Mouse (Mus musculus) liver, embryonic 15.5 days (tissue): ENCODE measurements around the gene Amotl1. TPM values are rescaled to one million over a fixed set of nuclear protein-coding genes. Genes with fewer than 3 reads are reported as not detected.
A peak's percentile ranks its signal among the peaks of the same experiment; 100 is the strongest.

Experiments
- ATAC-seq: fragments of 200-750 bp; cut with Nextera tagmentation; 2 replicates; pipeline ENCODE4 v1.8.0; 2017; ENCODE audit warnings: moderate number of reproducible peaks, mild to moderate bottlenecking, moderate library complexity; ENCODE audit not compliant: insufficient read depth
- H3K27ac ChIP-seq: fragments of 300-500 bp; sonication (generic); replicated peaks from 2 replicates; pipeline ENCODE4 v1.5.1; 2015; ENCODE audit warnings: mild to moderate bottlenecking, inconsistent platforms
- H3K27me3 ChIP-seq: fragments of 300-500 bp; sonication (generic); 2 replicates; pipeline ENCODE4 v1.6.1; 2015; ENCODE audit warnings: mild to moderate bottlenecking, inconsistent platforms
- H3K36me3 ChIP-seq: fragments of 300-500 bp; sonication (generic); replicated peaks from 2 replicates; pipeline ENCODE4 v1.6.1; 2015; ENCODE audit warnings: moderate library complexity, mild to moderate bottlenecking, inconsistent platforms
- H3K4me1 ChIP-seq: fragments of 300-500 bp; sonication (generic); replicated peaks from 2 replicates; pipeline ENCODE4 v1.6.1; 2015; ENCODE audit warnings: inconsistent platforms
- H3K4me2 ChIP-seq: fragments of 300-500 bp; sonication (generic); 2 replicates; pipeline ENCODE4 v1.6.1; 2015; ENCODE audit warnings: moderate library complexity, mild to moderate bottlenecking, inconsistent platforms
- H3K4me3 ChIP-seq: fragments of 300-500 bp; sonication (generic); replicated peaks from 2 replicates; pipeline ENCODE4 v1.5.1; 2015; ENCODE audit warnings: mild to moderate bottlenecking, inconsistent platforms
- H3K9ac ChIP-seq: fragments of 300-500 bp; sonication (generic); 2 replicates; pipeline ENCODE4 v1.6.1; 2015; ENCODE audit warnings: moderate library complexity, mild to moderate bottlenecking, inconsistent platforms
- H3K9me3 ChIP-seq: fragments of 300-500 bp; sonication (generic); replicated peaks from 2 replicates; pipeline ENCODE4 v1.6.1; 2016; ENCODE audit warnings: inconsistent platforms
- WGBS: fragments of 180-500 bp; shearing (Covaris S2); methylation state at CpG from one replicate; pipeline ENCODE4 v1.1.7; 2015; ENCODE audit warnings: mixed read lengths; ENCODE audit not compliant: insufficient replicate concordance; 5-methylcytosine and 5-hydroxymethylcytosine counted together
- polyA plus RNA-seq: library from polyadenylated mRNA; unstranded; fragments of >200 nt; fragmentation: Nextera tagmentation; extraction: Ambion mirVana; gene quantifications from 2 replicates; pipeline ENCODE4 v1.2.1, GENCODE M21; 2015

Amotl1 gene
- polyA plus RNA-seq, 1 experiment from 2014 or later = 1.8 TPM

DNA sequence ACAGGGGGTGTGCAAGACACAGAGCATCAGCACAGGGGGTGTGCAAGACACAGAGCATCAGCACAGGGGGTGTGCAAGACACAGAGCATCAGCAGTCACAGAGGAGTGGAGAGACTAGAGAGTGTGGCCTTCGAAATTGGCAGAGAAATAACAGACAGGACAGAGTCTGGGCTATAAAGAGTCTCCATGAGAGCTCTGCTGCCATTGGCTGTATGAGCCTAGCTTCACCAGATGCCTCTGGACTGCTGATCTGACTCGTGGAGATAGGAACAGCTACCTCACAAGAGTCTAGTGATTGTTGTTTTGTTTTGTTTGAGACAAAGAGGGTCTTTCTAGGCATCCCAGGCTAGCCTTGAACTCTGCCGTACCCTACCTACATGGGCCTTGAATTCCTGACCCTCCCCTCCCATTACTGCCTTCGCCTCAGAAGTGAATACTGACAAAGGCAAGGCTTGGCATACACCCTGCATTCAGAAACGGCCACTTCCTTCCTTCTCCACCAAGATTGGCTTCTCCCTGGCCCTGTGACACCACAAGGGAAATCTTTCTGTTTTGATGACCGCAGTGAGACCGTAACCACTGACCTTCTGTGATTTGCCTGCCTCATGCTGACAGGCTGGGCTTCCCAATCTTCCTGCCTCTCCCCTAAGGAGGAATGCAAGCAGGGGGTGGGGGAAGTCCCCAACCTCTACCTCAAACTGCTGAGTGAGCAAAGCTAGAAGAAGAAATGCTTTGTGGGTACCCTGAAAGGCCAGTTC is 3.4 kb downstream of the Amotl1 start:
- peak; percentile 65 for ATAC-seq
- H3K36me3 ChIP-seq = no peaks in the 10 kb centered on the region
- no peaks in the 10 kb centered on the region for H3K4me1 ChIP-seq
- no peak overlapping the region for H3K9ac ChIP-seq
- H3K4me3 ChIP-seq = no peak overlapping the region
- H3K9me3 ChIP-seq = no peaks in the 10 kb centered on the region
- H3K27ac ChIP-seq = no peak overlapping the region
- WGBS = 6% methylated on average over 7 of the region's 7 CpGs
- no peak overlapping the region for H3K4me2 ChIP-seq
- H3K27me3 ChIP-seq = no peaks in the 10 kb centered on the region

DNA sequence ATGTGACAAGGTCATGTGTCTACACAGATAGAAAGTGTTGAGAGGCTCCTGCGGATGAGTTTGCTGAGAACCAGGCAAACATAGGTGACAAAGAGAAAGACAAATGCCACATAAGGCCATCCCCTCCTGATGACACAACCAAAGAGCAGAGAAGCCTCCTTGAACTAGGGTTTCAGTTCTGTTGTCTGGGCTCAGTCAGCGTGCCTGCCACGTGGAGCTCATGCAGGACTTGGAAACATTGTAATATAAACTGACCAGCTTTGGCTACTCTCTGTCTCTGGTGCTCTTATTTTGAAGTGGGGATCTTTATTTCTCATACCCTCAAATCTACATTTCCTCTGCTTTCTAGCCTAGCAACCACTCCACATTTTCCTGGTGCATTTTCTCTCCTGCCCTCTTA is 8.6 kb downstream of the Amotl1 start:
- H3K9ac ChIP-seq = no peak overlapping the region
- no peaks in the 10 kb centered on the region for H3K4me1 ChIP-seq
- WGBS = 59% methylated on average over 3 of the region's 3 CpGs
- no peak overlapping the region for H3K4me3 ChIP-seq
- no peaks in the 10 kb centered on the region for H3K36me3 ChIP-seq
- no peak overlapping the region for H3K4me2 ChIP-seq
- H3K9me3 ChIP-seq = no peaks in the 10 kb centered on the region
- no peak for ATAC-seq
- no peak overlapping the region for H3K27ac ChIP-seq
- H3K27me3 ChIP-seq = peaks cover 16% of the 10 kb centered on the region

DNA sequence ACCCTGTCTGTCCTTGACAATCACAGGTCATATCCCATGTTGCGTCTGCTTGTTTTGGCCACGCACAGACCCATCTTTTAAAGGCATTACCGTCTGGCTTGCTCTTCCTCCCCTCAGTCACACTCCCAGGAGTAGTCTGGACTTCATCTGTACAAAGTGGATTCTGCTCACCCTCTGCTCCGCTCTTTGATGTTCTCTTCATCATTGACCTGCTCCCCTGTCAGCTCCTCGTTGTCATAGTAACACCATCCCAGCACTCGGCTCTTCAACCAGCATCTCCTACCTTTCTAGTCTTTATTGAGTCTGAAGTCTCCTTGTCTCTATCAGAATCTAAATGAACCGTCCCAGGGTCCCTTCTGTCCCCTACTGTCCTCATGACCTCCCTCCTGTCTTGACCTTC is 9.3 kb downstream of the Amotl1 start:
- no peak overlapping the region for H3K4me3 ChIP-seq
- H3K9ac ChIP-seq = no peak overlapping the region
- no peak for ATAC-seq
- no peaks in the 10 kb centered on the region for H3K9me3 ChIP-seq
- peaks cover 16% of the 10 kb centered on the region for H3K27me3 ChIP-seq
- no peaks in the 10 kb centered on the region for H3K4me1 ChIP-seq
- H3K27ac ChIP-seq = no peak overlapping the region
- H3K36me3 ChIP-seq = no peaks in the 10 kb centered on the region
- WGBS = 63% methylated on average over 7 of the region's 7 CpGs
- no peak overlapping the region for H3K4me2 ChIP-seq

DNA sequence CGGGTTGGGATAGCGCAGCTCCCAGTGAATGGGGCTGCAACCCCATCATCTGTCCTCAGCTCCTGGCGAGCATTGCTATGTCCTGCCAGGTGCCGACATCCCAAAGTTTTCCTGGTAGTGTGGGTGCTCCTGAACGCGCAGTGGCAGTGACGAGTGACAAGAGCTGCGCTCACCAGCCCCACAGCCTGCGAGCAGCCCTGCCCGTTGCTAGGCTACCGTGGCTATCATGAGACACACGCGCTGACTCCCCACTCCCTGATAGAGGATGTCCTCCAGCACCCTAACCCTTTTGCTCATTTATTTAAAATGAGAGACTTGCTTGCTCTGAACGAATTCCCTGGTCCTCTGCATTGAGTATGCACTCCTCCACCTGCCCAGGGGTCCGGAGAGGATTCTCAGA is 10.7 kb downstream of the Amotl1 start:
- 21% methylated on average over 15 of the region's 15 CpGs for WGBS
- no peak overlapping the region for H3K4me2 ChIP-seq
- H3K9ac ChIP-seq = no peak overlapping the region
- H3K36me3 ChIP-seq = no peaks in the 10 kb centered on the region
- H3K4me3 ChIP-seq = no peak overlapping the region
- H3K27ac ChIP-seq = no peak overlapping the region
- peaks cover 16% of the 10 kb centered on the region for H3K27me3 ChIP-seq
- ATAC-seq = no peak
- no peaks in the 10 kb centered on the region for H3K9me3 ChIP-seq
- H3K4me1 ChIP-seq = no peaks in the 10 kb centered on the region

DNA sequence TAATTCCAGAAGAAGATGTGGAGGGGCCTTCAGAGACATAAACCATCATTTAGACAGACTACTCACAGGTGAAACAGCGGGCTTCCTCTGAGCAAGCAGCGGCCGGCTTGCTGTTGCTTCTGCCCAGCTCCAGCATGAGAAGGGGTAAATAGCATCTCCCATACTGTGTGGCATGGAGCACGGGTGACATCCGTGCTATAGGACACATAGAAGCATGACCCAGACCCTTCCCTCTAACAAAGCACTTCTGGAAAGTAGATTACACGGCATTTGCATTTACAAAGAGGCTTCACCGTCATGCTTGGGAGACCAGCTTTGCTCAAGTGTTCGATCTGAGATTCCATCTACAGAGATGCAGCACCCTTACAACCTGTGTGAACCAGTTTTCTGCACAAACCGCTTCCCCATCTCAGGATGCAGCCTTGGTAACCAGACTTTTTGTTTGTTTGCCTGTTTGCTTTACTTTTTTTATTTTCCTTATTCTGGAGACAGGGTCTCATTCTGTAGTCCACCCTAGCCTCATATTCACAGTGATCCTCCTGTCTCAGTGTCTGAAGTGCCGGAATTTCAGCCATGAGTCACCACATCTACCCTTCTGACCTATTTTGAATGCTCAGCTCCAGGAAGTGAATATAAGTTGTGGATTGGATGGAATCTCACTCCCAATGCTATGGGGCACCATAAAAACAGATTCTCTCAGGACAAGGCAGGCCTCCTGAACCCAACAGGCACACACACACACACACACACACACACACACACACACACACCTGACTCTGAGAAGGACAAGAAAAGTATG is 12.3 kb downstream of the Amotl1 start:
- WGBS = 50% methylated on average over 10 of the region's 10 CpGs
- Histone ChIP-seq H3K27me3 (peaks cover 16% of the 10 kb centered on the region), H3K4me3 (no peak overlapping the region), H3K4me2 (no peak overlapping the region), H3K36me3 (no peaks in the 10 kb centered on the region), H3K9me3 (no peaks in the 10 kb centered on the region), H3K9ac (no peak overlapping the region), H3K4me1 (no peaks in the 10 kb centered on the region), H3K27ac (no peak overlapping the region)
- ATAC-seq = no peak

DNA sequence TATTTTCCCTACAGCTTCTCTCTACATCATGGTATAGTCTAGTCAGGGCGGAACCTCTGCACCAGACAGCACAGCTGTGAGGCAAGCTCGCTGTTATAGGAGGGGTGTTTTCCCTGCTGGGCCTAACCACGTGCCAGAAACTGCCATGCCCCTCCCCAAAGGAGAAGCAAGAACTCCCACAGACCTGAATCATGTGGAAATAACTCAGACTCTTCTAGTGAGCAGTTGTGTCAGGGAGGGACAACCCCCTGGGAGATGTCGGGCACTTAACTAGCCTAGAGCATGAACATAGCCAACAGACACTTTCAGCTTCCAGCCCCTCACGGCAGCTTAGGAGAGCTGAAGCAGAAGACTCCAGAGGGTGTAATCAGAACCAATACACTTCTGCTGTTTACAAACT is 13.1 kb downstream of the Amotl1 start:
- Histone ChIP-seq H3K9me3 (no peaks in the 10 kb centered on the region), H3K36me3 (no peaks in the 10 kb centered on the region), H3K4me3 (no peak overlapping the region), H3K27me3 (peaks cover 16% of the 10 kb centered on the region), H3K9ac (no peak overlapping the region), H3K4me2 (no peak overlapping the region), H3K4me1 (no peaks in the 10 kb centered on the region), H3K27ac (no peak overlapping the region)
- ATAC-seq = no peak
- 30% methylated on average over 5 of the region's 5 CpGs for WGBS

DNA sequence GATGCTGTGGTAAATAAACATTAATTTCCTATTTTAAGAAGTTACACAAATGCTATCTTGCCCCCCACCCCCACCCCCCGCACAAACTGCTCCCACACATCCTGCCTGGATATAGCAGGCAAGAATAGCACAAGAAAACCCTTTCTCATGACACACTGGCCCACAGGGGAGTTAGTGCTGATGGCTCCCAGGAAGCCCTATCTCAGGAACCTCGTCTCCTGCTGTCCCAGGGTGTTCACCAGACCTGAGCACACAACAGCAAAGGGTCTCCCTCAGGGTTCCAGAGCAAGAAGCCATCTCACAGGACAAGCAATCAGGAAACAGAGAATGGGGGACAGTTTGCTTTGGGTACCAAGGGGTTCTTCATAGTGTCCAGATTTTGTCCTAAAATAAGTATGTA is 17.3 kb downstream of the Amotl1 start:
- Histone ChIP-seq H3K9me3 (no peaks in the 10 kb centered on the region), H3K27ac (no peak overlapping the region), H3K9ac (no peak overlapping the region), H3K4me2 (no peak overlapping the region), H3K4me1 (no peaks in the 10 kb centered on the region), H3K4me3 (no peak overlapping the region), H3K27me3 (peaks cover 8% of the 10 kb centered on the region; the same call in 1 of the 2 replicates), H3K36me3 (no peaks in the 10 kb centered on the region)
- 32% methylated on average over 2 of the region's 2 CpGs for WGBS
- ATAC-seq = no peak

DNA sequence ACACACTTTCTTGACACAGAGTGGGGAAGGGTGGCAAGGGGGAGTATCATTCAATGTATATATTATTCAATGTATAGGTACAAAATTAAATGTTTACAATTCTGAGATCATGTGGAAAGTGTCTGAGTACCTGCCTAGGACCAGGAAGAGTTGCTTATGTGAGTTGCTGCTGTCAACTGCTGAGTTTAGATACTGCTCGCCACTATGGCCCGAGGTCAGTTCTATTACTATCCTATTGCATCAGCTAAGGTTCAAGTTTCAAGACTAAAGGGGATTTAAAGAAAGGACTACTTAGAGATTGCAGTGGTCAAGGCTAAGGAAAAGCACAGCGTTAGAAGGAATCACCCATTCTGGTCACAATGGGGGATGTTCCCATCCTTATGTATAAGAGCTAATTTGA is 18.9 kb downstream of the Amotl1 start:
- ATAC-seq = no peak
- Histone ChIP-seq H3K4me3 (no peak overlapping the region), H3K9ac (no peak overlapping the region), H3K27me3 (0 out of 2 replicates have a peak, but pooled peaks cover 4% of the 10 kb centered on the region), H3K4me2 (no peak overlapping the region), H3K4me1 (no peaks in the 10 kb centered on the region), H3K36me3 (no peaks in the 10 kb centered on the region), H3K27ac (no peak overlapping the region), H3K9me3 (no peaks in the 10 kb centered on the region)
- 63% methylated on average over 3 of the region's 3 CpGs for WGBS

DNA sequence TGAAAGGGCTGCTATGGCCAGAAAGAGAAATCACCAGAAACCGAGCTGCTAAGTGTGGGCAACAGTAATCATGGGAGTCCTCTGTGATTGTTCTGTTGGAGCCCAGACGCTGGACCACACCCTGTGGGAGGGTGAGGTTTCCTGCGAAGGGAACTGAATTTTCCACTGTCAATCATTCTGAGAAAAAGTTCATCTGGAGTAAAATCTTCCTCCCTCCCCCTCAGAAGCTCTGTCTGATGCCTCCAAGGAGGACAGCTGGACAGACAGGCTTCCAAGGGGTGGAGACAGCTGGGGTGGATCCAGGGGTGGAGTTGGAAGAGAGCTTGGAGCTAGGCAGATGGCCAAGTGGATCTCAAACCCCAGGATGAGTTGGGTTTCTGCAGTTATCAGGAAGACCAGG is 19.8 kb downstream of the Amotl1 start:
- no peaks in the 10 kb centered on the region for H3K36me3 ChIP-seq
- no peak overlapping the region for H3K27ac ChIP-seq
- no peak overlapping the region for H3K9ac ChIP-seq
- H3K27me3 ChIP-seq = 0 out of 2 replicates have a peak, but pooled peaks cover 4% of the 10 kb centered on the region
- H3K4me2 ChIP-seq = no peak overlapping the region
- 6% methylated on average over 3 of the region's 3 CpGs for WGBS
- no peaks in the 10 kb centered on the region for H3K4me1 ChIP-seq
- no peaks in the 10 kb centered on the region for H3K9me3 ChIP-seq
- no peak overlapping the region for H3K4me3 ChIP-seq
- no peak for ATAC-seq

DNA sequence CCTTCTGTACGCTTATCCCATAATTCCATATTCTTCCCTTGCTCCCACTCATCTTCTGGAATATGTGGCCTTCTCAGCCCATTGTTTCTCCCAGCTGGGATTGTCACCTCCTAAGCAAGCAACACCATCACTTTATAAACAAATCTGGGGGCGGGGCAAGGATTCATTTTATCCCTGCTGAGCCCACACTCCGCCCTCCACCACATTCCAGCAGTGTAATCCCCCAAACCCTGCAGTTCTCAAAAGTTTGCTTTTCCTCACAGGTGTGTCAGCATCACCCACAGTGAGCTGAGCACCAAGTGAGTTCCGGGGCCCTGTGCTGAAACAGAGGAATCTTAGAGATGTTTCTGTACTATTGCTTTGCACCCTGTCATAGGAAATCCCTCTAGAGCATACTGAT is 20.9 kb downstream of the Amotl1 start:
- 49% methylated on average over 4 of the region's 4 CpGs for WGBS
- no peaks in the 10 kb centered on the region for H3K4me1 ChIP-seq
- H3K9ac ChIP-seq = no peak overlapping the region
- no peaks in the 10 kb centered on the region for H3K9me3 ChIP-seq
- H3K27me3 ChIP-seq = 0 out of 2 replicates have a peak, but pooled peaks cover 4% of the 10 kb centered on the region
- no peak overlapping the region for H3K27ac ChIP-seq
- ATAC-seq = no peak
- H3K36me3 ChIP-seq = no peaks in the 10 kb centered on the region
- H3K4me3 ChIP-seq = no peak overlapping the region
- H3K4me2 ChIP-seq = no peak overlapping the region

DNA sequence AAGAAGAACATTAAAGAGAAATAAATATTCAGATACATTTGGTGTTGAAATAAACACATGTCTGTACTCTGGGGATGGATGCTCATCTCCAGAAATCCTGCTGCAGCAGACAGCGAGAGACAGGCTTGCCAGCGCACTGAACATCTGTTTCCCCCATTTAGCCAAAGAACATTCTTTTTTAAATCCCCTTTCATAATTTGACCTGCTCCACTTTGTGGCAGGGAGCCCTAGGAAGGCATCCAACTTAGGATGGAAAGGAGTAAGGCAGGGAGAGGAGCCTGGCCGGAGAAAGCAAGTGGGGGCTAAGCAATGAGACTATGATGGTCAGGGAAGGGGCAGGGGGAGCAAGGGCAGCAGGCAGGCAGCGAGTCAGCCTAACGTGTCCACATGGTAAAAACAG is 21.6 kb downstream of the Amotl1 start:
- Histone ChIP-seq H3K9ac (no peak overlapping the region), H3K27me3 (0 out of 2 replicates have a peak, but pooled peaks cover 4% of the 10 kb centered on the region), H3K27ac (no peak overlapping the region), H3K9me3 (no peaks in the 10 kb centered on the region), H3K4me1 (no peaks in the 10 kb centered on the region), H3K36me3 (no peaks in the 10 kb centered on the region), H3K4me3 (no peak overlapping the region), H3K4me2 (no peak overlapping the region)
- no peak for ATAC-seq
- 54% methylated on average over 5 of the region's 5 CpGs for WGBS
